Mouse (Mus musculus): Measurements from ENCODE around the gene Ctdsp1.
"Not testable (repeated sequence)": the region's sequence is repeated elsewhere in the genome, so short reads cannot be mapped to it uniquely, and the experiment has no call there.

The Ctdsp1 gene

DNA sequence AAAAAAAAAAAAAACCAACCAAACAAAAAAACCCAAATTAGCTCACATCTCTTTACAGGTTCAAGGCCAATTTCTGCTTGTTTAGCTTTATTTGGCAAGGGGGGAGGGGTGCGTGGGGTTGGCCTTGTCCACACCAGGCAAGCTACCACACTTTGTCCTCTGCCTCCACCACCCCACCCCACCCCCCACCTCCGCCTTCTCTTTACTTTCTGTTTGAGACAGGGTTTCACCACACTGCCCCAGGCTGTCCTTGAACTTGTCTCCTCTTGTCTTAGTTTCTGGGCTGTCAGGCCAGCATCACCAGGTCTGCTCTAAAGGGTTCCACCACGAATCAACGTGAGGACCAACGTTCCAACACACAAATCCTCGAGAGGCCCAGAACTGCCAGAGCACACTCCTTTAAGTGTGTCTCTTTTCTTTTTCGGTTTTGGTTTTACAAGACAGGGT is 12.2 kb upstream of the Ctdsp1 start:
- DNase-seq: no peak

DNA sequence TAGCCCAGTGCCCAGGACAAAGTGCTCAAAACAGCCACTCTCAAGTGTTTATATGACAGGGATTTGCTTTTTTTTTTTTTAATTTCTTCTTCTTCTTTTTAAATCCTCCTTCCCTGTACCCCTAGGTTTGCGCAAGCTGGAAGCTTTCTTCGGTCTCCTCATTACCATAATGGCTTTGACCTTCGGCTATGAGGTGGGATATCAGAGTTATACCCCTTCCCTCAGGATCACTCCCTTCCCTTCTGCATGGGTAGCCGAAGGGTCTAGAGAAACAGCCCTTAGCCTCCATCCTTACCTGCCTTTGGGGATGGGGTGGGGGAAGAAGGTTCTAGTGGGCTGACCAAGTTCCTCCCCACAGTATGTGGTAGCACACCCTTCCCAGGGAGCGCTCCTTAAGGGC is 10.8 kb upstream of the Ctdsp1 start:
- DNase-seq: no peak

DNA sequence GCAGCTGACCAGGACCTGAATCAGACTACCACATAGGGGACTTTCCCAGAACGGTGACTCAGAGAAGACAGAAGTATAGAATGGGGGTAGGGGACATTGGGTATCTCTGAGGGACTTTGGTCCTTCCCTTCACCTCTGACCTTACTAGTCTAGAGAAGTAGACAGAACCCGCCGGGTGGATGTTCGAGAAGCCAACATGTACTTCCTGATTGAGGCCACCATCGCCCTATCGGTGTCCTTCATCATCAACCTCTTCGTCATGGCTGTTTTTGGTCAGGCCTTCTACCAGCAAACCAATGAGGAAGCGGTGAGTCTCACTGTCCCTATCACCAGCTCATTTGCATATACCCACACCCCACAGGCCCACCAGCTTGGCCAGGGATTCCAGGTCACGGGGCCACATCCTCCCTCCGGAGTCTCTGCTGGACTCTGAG is 9.7 kb upstream of the Ctdsp1 start:
- DNase-seq: no peak

DNA sequence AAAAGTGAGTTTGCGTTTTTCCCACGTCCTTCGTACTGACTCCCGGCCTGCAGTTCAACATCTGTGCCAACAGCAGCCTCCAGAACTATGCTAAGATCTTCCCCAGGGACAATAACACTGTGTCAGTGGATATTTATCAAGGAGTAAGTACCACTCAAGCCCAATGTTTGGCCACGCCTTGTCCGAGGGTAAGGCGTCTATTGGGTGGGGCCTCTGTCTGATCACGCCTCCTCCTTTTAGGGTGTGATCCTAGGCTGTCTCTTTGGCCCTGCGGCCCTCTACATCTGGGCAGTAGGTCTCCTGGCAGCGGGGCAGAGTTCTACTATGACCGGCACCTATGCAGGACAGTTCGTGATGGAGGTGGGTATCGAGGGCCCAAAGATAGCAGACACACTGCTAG is 7.9 kb upstream of the Ctdsp1 start:
- no peak for DNase-seq

DNA sequence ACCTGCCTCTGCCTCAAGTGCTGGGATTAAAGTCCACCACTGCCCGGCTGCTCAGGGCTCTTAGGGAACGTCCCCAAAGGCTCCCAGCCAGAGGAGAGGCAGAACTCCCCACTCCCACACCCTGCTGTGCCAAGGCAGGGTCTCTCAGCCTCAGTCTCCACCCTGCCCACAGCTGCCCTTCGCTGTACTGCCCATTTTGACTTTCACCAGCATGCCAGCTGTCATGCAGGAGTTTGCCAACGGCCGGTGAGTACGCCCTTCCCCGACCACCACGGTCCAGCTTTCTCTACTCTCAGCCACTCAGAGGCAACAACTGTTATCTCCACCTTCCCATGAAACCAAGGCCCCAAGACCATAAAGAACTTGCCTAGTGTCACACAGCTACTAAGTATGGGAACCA is 6.8 kb upstream of the Ctdsp1 start:
- no peak for DNase-seq

DNA sequence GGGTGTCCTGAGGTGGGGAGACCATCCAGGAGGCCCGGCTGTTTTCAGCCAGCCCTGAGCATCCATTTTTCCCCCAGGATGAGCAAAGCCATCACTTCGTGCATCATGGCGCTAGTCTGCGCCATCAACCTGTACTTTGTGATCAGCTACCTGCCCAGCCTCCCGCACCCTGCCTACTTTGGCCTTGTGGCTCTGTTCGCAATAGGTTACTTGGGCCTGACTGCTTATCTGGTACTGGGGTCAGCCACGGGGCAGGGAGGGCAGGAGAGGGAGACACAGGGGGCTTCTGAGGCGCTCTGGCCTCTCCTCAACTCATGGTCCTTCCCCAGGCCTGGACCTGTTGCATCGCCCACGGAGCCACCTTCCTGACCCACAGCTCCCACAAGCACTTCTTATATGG is 6.2 kb upstream of the Ctdsp1 start:
- DNase-seq: no peak

DNA sequence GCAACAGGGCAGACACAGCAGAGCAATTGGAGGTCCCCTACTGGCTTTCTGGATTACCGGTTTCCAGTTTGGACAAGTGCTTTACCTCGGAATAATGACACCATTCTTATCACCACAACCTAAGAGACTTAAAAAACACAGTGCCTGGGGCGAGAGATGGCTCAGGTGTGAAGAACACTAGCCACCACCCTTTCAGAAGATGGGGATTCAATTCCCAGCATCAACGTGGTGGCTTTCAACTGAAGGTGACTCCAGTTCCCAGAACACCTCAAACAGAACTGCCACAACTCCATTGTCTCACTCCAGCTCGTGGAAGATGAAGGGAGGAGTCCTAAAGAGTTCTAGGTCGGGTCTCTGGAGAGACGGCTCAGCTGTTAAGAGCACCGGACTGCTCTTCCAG is 5.8 kb upstream of the Ctdsp1 start:
- DNase-seq: no peak

DNA sequence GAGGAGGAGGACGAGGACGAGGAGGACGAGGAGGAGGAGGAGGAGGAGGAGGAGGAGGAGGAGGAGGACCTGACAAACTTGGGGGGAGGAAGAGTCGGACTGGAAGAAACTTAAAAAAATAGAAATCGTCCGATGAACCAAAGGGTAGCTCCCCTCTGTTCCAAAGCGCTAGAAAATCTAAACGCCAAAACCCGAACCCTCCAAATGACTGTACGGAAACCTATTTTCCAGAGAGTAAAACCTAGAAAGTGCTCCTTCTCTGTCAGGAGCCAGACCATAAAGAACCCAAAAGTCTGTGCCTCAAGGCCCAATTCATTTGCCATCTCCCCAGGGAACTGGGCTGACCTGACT is 5.0 kb upstream of the Ctdsp1 start:
- DNase-seq: no peak

DNA sequence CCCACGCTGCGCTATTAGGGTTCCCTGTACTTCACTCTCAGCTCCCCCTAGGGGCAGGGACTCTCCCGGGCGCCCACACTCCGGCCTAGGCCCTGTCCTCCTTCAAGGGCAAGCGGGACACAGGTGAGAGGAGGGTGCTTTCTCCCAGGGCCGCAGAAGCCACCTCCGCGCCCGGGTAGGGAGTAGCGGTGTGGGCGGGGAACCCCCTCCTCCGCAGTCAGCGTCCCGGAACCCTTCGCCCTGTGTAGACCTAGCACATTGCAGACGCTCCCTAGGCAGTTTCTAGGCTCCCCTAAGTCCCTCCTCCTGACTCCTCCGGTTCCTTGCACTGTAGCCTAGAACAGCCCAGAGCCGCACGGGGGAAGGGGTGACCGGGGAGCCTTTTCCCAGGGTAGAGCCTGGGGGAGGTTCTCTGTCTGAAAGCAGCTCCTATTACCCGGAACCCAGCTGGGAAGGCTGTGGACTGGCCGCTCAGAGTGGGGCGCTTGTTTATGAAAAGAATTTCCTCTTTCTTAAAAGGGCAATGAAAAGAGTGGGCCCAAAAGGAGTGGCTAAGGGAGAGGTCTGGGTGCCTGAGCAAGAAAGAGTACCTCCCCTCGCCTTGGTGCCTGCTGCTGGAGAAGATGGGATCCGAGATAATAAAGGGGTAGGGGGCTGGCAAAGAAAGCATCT is 4.5 kb upstream of the Ctdsp1 start:
- peak; percentile 94 for DNase-seq

DNA sequence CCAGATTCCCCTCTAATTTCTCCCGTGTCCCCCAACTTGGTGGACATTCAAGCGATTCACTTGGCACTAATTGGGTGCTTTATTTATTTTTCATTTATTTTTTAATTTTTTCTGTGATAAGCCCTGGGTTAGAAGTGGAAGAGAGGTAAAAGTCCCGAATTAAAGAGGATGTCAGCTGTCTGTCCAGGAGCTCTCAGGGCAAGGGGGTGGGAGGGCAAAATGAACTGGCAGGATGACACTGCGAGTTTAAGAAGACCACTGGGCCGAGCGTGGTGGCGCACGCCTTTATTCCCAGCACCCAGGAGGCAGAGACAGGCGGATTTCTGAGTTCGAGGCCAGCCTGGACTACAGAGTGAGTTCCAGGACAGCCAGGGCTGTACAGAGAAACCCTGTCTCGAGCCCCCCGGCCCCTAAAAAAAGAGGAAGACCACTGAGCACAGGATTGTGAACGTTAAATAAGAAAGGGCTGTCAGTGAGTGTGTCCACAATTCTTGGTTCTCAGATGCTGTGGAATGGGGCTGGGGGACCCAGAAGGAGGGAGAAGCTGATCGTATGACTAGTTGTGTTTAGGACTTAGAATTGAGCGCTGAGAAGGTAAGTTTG is 3.8 kb upstream of the Ctdsp1 start:
- DNase-seq: no peak

DNA sequence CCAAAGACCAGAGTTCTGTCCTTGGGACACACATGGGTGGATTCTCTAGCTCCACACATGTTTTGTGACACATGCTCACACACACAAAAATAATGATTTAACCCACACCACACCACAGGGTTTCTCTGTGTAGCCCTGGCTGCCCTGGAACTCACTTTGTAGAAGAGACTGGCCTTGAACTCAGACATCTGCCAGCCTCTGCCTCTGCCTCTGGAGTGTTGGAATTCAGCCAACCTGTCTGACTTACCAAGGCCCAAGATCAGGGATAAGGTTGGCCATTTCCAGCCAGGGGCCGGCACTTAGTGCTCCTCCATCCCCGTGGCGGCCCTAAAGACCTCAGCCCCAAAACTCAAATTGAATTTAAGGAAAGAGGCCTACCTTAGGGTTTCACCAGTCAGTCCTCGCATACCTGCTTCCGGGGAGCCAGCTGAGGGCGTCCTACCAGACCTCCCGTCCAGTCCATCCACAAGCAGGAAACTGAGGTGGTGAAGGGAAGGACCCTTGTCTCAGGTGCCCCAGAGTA is 2.9 kb upstream of the Ctdsp1 start:
- DNase-seq: no peak

DNA sequence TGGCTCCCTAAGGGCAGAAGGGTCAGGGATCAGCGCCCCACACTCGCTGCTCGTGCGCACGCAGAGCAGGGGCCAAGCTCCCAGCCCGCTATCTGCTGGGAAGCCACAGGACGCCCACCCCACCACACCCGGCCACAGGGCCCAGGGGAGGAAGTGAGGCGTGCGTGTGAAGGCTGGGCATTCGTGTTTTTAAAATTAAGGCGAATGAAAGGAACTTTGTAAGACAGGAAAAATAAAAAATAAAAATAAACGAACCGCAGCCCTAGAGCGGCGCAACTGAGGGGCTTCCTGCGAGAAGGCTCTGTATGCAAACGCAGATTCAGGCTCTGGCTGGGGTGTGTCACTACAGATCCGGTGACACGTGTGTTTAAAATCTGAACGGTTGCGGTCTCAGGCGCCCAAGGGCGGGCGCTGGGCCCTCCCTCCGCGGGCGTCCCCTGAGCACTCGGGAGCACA is 1.4 kb upstream of the Ctdsp1 start:
- peak; percentile 48 for DNase-seq

DNA sequence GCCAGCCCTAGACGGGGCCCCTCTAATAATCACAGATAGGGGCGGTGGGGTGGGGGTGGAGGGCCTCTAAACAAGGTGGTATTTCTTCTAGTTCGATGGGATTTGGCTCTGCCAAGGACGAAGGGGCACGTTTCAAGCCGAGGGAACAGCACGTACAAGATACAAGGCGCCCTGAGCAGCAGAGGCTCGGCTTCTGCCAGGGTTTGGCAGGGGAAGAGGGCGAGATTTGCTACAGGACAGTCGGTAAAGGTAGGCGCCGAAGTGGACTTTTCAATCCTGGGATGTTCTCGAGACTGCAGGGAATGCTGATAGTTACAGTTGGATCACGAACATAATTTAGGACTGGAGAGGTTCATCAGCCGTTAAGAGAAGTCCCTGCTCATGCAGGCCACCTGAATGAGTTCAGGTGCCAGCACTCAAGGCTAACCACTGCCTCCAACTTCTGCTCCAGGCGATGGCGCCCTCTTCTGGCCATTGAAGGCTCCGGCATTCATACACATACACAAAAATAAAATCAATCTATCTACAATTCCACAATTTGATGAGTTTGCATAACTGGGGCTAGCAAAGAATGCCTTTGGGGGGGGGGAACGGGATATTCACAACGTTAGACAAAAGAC is 912 bp upstream of the Ctdsp1 start:
- DNase-seq: peak; percentile 80

DNA sequence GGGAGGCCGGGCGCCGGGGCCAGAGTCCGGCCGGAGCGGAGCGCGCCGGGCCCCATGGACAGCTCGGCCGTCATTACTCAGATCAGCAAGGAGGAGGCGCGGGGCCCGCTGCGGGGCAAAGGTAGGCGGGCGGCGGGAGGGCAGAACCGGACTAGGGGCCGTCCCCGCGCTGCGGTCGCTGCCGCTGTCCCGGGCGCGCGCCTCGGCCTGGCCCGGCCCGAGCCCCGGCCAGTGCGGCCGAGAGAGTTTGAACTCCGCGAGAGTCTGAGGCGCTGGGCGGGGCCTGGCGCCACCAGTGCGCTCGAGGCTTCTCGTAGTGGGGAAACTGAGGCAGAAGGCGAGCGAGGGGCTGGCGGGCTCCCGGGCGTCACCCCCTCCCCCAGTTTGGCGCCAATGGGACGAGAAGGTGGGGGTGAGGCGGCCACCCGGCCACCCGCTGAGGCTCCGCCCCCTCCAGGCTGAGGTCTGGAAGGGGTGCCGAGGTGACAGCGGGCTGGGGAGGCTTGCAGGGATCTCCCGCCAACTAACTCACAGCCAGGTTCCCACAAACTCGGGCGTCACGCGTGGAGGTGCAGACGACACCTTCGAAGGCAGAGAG is 634 bp downstream of the Ctdsp1 start:
- peak; percentile 80 for DNase-seq

DNA sequence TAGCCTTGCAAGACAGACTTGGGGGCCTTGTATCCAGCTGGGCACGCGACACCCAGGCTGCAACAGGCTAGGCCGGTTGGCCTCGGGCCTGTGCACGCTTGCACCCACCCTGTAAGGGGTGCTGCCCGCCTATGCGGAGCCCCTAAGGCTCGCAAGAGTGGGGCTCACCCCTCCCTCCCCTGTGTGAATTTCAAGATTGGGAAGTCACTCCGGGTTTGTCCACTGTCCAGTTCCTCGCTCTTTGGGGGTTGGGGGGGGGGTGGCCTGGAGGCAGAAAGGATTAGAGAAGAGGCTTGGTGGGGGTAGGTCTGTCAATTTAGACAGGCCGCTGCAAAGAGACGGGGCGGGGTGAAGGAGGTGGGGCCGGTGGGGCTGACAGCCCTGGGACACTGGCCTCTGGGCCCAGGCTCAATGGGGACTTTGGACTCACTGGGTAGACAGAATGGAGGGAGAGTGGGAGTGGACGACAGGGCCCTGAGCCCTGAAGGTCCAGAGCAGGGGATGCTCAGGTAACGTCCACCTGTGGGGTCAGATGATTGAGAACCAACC is 1.2 kb downstream of the Ctdsp1 start:
- no peak for DNase-seq

DNA sequence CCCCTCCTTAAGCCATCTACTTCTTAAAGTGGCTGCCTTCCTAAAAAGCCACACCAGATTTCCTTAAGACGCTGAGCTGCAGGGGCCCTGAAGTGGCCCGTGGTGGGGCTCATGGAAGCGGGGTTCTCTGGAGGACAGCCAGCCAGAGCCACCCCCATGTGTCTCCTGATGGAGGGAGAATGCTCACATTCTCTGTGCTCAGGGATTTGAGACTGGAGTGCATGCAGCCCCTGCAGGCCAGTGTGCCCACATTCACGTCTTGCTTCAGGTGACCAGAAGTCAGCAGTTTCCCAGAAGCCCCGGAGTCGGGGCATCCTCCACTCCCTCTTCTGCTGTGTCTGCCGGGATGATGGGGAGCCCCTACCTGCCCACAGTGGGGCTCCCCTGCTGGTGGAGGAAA is 1.7 kb downstream of the Ctdsp1 start:
- no peak for DNase-seq

DNA sequence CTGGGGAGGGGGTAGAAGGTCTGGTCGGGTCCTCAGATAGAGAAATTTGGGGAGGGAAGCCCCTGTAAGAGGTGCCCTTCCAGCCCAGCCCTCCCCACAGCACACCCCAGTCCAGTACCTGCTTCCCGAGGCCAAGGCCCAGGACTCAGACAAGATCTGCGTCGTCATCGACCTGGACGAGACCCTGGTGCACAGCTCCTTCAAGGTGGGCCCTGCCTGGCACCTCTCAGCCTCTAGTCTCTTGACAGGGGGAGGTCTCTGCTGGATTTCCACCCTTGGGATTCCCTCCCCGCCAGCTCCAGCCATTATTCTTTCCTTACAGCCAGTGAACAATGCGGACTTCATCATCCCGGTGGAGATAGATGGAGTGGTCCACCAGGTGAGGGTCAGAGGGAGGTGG is 2.4 kb downstream of the Ctdsp1 start:
- DNase-seq: no peak

DNA sequence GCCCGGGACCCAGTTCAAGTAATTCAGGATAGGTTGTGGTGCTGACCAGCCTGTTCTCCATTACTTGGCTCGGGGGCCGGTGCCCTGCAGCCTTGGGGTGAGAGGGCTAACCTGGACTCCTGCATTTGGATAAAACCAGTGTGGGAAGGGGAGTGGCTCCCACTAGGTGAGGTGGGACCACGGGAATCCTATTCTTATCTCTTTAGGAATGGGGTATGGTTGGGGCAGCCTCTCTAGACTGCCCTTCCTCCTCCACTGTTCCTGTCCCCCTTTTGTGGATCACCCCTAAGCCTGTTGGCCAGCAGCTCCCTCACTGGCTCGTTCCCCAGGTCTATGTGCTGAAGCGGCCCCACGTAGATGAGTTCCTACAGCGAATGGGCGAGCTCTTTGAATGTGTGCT is 3.0 kb downstream of the Ctdsp1 start:
- no peak for DNase-seq

DNA sequence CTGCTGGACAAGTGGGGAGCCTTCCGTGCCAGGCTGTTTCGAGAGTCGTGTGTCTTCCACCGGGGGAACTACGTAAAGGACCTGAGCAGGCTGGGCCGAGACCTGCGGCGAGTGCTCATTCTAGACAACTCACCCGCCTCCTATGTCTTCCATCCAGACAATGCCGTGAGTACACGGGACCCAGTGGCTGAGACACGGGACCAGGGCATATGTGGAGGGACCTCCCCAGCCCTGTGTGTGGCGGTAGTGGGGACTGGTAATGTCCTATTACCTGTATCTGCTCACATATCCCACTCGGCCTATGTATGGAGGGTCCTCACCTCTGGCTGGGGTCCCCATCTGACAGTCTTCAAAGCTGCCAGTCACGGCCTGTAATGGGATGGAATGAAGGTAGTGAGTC is 3.5 kb downstream of the Ctdsp1 start:
- no peak for DNase-seq

DNA sequence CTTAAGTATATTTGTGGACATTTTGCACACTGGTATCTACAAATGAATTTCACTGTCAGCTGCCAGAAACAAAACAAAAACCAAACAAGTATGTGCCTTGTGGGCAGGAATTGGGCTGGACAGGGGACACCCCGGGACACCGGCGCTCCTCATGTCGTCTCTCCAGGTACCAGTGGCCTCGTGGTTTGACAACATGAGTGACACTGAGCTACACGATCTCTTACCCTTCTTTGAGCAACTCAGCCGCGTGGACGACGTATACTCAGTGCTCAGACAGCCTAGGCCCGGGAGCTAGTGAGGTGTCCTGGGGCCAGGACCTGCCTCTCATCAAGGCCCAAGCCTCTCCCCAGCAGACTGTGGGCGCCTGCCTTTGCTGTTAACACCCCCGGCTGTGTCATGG is 4.0 kb downstream of the Ctdsp1 start:
- DNase-seq: no peak

DNA sequence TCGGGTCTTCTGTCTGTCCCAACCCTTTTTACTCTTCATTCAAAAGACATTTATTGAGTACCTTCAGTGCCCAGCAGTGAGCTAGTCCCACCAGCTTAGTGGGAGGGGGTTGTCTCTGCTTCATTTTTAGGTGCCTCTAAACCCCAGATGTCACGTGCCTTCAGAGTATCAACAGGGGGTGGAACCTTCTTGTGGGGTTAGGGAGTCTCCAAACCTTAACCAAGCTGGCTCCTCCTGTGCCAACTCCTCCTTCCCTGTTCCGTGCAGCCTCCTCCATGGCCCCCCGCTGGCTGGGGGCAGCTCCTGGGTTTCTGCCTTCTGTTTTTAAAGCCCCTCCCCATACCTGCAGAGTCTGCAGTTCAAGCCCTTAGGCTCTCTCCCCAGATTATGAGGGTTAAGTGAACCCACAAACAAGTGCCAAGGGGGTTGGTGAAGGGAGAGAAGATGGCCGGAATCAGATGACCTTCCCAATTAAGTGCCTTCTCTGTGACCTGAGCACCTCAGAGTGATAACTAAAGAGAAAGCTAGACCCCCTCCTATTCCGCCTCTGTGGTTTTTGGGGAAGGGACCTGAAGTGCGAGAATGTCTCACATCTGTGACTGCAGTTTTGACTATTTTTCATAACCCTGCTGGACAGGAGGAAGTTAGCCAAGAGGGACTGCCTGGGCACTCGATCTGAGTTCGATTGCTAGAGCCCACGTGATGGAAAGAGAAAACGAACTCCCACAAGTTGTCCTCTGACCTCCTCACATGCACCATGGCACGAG is 5.3 kb downstream of the Ctdsp1 start:
- not testable (repeated sequence) for DNase-seq

DNA sequence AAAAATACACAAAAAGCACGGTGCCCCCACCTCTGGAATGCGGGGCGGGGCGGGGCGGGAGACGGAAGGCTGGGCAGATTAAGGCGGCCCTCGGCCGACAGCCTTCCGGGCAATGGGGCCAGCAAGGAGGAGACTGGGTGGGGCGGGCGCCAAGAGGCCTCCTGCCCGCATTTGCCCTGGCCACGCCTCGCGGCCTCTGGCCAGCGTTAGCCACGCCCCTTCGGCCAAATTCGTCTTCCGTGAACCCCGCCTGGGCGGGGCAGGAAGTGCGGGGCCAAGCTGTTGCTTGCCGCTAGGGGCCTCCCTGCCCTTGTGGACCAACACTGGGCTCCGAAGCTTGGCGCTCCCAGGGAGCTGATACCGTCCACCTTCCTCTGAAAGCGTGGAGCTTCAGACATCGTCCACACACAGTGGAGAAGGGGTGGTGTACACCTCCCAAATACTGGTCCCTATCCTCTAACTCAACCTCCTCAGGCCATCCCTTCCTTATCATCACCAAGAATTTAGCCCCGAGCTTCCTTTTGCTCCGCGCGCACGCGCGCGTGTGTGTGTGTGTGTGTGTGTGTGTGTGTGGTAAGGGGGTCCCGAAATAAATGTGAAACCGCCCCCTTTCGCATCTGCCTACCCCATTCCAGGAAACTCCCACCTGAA is 6.1 kb downstream of the Ctdsp1 start:
- peak; percentile 99 for DNase-seq
